Mouse (Mus musculus) cerebellum, adult (tissue): Measurements from ENCODE around the gene St6galnac3.

Experiments used
- ATAC-seq: cut with Nextera tagmentation; 2 replicates; pipeline ENCODE4 v1.9.2; 2017; ENCODE audit warnings: mild to moderate bottlenecking, moderate library complexity, mixed read lengths; ENCODE audit not compliant: insufficient number of reproducible peaks, low FRiP score, low TSS enrichment

The St6galnac3 gene

DNA sequence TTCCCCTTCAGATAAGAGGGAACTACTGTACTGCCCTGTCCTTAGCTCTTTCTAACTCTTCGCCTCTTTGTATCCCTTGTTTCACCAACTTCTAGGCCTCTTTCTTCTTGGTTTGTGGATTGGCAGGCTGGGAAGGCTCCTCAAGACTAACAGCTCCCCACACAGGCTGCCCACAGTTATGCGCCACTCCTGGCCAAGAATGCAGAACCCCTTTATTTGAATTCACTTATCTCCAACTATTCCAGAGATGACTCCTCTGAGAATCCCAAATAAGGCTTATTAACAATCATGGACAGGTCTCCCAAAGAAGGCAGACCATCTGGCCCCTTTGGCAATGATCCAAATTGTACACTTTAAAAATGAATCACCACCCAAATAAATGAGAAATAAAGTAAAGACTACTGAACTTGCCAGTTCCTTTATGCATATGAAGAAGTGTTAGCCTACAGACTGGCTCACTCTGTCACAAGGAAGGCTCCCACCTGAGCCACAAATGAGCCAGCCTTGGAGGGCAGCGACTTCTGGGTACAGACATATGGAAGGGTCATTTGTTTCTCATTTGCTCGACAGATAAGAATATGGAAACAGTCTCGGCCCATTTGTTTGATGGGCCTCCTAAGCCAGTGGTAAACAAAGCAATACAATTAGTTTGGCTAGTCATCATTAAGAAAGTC is 390.7 kb downstream of the St6galnac3 start:
- peak; percentile 67; the same call in 1 of the 2 replicates for ATAC-seq

- peak; percentile 12; the same call in 1 of the 2 replicates for ATAC-seq
These were observed 400.7 kb downstream of the St6galnac3 start for GRCm38 (mm10) chr3:153324307-153324706.

DNA sequence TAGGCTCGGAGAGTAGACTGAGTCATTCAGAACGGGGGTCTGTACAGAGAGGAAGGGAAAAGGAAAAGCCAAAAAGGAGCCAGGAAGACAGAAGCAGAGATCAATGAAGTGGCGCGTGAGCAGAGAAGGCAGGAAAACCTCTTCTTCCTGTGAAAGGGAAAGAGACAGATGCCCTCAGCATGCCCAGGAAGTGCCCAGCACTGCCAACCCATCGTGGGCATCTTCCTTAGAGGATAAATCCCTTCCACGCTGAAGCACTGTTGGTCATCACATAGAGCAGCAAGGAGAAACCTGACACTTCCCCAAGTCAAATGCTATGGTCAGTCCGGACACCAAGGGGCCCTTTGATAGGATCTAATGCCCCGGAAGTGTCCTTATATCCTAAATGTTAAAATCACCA is 401.5 kb downstream of the St6galnac3 start:
- ATAC-seq: peak; percentile 62

- peak; percentile 23; the same call in 1 of the 2 replicates for ATAC-seq
These were observed 411.4 kb downstream of the St6galnac3 start for GRCm38 (mm10) chr3:153313583-153313982.

DNA sequence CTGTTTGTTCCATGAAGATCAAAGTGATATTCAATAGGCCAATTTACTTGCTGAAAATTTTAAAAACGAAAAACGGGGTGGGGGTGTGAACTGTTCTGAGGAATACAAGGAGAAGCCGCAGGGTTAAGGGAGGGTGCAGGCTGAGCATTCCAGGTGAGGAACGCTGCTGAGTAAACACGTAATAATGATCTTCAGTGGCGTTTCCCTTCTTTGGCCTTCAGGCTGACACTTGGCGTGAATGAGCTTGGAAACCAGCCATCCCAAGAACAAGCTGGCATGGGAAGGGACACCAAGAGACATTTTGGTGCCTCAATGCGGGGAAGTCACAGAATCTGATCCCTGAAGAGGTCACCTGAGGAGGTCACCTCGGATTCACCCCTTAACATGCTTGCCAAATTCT is 411.8 kb downstream of the St6galnac3 start:
- peak; percentile 41; the same call in 1 of the 2 replicates for ATAC-seq

DNA sequence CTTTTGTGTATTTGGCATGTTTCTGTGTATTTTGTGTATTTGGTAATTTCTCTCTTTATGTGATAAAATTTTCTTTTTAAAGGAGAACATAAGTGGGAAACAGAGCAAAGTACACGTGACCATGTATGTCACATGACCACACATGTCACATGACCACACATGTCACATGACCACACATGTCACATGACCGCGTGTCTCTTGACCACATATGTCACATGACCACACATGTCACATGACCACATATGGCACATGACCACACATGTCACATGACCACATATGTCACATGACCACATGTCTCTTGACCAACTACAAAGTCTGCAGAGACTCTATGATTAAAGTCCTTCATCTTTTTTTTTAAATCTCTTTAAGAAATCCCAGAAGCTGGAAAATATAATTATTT is 413.0 kb downstream of the St6galnac3 start:
- no peak for ATAC-seq

- ATAC-seq: no peak
These were observed 416.6 kb downstream of the St6galnac3 start for GRCm38 (mm10) chr3:153308379-153308778.

DNA sequence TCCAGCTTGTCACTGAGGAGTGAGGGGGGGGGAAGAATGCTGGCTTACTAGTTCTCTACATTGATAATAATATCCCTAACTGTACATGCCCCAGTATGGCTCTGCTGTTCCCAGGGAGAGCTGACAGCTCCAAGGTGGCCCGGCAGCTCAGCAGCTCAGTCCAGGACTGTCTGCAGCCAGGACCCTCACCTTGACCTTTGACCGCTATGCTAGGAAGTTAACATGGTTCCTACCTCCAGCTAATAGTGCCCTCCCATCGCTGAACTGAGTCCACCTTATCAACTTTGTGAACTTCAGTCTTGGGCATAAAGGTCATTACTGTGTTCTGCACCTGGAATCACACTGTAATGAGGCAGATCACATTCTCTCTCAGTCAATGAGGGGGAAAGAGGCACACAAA is 419.8 kb downstream of the St6galnac3 start:
- no peak for ATAC-seq

GRCm38 (mm10) chr3:153302376-153302775 is 422.6 kb downstream of the St6galnac3 start:
- no peak for ATAC-seq

- ATAC-seq: no peak
These were observed 428.5 kb downstream of the St6galnac3 start for GRCm38 (mm10) chr3:153296375-153297068.

DNA sequence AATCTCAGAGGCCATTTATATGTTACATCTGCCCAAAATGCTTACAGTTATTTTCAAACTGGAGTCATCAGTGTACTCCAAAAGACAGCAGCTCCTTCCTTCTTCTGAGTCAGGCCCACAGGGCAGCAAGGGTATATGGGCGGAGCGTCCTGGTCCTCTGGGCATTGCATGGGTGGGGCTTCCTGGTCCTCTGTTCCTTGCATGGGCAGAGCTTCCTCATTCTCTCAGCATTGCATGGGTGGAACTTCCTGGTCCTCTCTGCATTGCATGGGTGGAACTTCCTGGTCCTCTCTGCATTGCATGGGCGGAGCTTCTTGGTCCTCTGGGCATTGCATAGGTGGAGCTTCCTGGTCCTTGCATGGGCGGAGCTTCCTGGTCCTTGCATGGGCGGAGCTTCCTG is 432.1 kb downstream of the St6galnac3 start:
- ATAC-seq: no peak

DNA sequence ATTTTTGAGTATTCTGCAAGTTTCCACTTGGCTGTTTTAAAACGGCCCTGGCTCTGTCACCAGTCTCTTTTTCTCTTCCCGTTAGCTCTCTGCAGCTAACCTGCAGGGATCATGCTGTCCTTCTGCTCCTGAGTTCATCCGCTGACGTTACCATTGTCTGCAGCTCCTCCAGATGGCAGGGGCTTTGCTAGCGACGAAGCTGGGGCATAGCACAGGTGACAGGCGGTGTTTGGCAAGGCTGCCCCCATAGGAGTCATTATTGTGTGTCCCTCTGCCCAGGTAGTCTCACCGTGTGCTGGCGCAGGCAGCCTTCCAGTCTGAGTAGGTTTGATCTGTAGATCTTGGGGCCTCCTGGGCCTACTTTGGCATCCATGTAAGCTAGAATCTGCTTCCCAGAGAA is 432.6 kb downstream of the St6galnac3 start:
- peak; percentile 89 for ATAC-seq

DNA sequence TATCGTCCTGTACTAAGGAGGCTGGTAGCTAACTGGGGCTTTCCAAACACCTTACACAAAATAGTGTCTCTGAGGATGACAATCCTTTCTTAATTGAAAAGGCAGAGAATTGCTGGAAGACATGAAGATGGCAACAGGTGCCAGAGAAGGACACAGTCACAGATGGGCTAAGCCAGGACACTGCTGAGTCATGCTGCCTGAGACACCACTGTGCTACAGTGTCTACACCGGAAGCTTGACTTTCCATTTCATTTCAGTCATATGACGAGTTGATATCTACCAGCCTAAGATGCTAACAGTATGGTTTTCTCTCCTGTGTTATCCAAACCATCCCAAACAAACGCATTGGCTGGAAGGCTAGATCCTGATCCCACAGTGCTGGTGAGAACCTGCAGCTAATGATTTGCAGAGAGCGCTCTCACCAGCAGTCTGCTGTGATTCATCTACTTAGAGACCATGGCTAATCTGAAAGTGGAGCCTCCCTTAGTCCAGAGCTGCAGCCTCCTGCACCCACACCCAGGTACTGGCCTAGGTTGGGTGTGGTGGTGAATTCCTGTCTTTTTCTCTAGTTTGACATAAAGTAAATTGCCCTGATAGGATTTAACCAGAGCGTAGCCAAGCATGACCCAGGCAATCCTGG is 433.4 kb downstream of the St6galnac3 start:
- ATAC-seq: peak; percentile 29; the same call in 1 of the 2 replicates

DNA sequence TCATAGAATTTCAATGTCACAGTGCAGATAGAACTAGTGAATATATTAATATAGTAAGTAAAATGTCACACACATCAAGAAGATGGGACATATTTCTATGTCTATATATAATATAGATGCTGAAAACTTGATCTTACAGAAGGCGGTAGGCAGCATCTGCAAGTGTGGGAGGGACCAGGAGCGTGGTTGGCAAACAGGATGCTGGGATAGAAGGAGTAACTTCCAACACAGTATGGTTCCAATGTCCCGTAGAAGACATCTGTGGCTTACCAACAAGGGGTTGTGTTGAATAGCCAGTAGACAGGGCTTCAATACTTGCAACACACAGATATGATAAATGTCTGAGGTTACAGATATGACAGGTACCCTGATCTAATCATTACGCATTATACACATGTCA is 435.0 kb downstream of the St6galnac3 start:
- ATAC-seq: no peak

GRCm38 (mm10) chr3:153287564-153287963 is 437.4 kb downstream of the St6galnac3 start:
- ATAC-seq: no peak

GRCm38 (mm10) chr3:153287081-153287480 is 437.9 kb downstream of the St6galnac3 start:
- ATAC-seq: no peak

DNA sequence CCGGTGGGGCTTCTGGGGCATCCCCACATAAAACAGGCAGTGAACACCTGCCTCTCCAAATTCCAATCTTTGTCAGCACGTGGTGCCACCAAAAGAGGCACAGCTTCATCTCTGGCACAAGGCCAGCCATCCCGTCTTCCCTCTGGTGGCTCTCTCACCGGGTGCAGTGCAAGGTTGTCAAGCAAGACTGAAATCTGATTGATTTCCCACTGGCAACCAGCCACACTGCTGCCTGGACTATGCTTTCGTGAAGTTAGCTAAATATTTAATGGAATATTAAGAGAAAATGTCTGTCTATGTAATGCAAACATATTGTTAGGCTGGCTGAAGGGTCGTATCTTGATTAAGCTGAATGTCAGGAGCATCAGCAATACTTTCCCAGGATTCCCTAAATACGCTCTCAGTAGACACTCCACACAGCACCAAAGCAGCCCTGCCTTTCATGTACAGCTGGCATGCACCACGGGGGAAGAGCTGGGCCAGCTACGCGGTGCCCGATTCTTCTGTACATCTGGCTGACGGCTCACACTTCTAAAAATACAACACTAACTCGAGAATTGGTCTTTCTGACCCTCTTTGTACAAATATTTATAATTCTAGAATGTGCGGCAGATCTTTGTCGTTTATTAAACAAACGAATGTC is 442.7 kb downstream of the St6galnac3 start:
- 0 out of 2 replicates have a peak, but pooled peaks have one; percentile 11 for ATAC-seq

- no peak for ATAC-seq
These were observed 446.7 kb downstream of the St6galnac3 start for GRCm38 (mm10) chr3:153278249-153278648.

- ATAC-seq: no peak
These were observed 447.5 kb downstream of the St6galnac3 start for GRCm38 (mm10) chr3:153277389-153277999.

DNA sequence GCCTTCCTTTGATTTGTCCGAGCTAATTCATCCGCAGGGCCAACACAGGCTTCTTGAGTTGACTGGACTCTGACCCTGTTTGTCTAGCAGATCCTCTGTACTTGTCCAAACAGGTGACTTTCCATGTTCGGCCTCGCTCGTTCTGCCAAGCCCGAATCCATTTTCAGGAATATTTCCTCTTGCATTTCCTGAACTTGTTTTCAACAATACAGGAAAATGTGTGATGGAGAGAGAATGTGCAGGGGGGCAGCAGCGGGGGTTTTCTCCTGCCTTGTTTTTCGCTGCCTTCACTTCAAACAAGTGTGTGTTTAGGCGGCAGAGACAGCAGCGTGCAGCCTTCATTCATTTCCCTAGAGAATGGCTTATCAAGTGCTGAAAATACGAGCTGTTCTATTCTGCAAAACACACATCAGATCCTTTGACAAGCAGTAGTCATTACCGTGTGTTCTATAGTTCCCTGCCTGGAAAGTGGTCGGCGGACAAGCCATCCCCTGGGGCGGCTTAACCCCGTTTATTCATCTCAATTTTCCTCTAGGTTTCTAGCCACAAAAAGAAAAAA is 448.1 kb downstream of the St6galnac3 start:
- ATAC-seq: no peak
